Mouse (Mus musculus): ENCODE data around the gene Mdfic. TPM values are rescaled to one million over a fixed set of nuclear protein-coding genes. Genes with fewer than 3 reads are reported as not detected.

Gene Mdfic
- polyA plus RNA-seq, 1 experiment = not detected

DNA sequence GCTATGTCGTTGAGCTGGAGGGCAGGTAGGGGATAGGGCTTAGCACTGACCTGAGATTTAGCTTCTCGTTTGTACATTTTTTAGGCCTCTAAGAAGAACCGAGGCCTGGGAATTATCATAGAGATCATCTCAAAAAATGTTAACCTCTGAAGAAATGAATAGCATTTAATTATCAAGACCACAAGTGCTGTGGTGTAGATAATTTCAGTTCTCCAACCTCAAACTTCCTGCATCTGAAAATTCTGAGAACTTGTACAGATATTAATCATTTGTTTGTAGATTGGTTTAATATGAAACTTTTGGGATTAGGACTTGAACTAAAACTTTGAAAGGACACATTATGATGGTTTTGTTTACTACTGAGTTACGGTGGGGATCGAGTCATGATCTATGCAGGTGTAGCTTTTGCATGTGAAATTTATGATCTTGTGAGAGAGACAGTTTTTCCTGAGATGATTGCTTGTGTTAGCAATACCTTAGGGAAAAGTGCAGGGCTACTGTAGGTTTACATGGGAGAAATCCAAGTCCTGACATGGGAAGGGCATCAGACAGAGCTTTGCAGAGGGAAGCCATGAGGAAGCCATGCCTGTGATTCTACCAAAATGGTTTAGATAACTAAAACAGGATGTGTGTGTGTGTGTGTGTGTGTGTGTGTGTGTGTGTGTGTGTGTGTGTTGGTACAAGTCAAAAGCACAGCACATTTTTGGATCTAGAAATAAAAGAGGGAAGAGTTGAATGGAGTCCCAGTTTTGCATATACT, 27.1 kb downstream of the Mdfic start:
- Histone ChIP-seq H3K27ac (ENCODE audit: insufficient read depth, low read depth, low read length) (no peak overlapping the region), H3K4me3 (ENCODE audit: insufficient read depth, low read depth, low read length) (no peak overlapping the region), H3K4me1 (ENCODE audit: control insufficient read depth, insufficient read depth, low read length) (no peaks in the 10 kb centered on the region)
- WGBS = 96% methylated on average over 5 of the region's 5 CpGs
- TF ChIP-seq CTCF (IDR thresholded peaks at IDR 0.05; ENCODE audit: insufficient read depth, low read depth, low read length) = no peak
- no peak for TF ChIP-seq POLR2A (IDR thresholded peaks at IDR 0.05; ENCODE audit: insufficient read depth, low read depth, low read length)

GRCm38 (mm10) chr6:15748236-15748635, 27.8 kb downstream of the Mdfic start:
- H3K4me1 ChIP-seq (ENCODE audit: control insufficient read depth, insufficient read depth, low read length) = no peaks in the 10 kb centered on the region
- H3K27ac ChIP-seq (ENCODE audit: insufficient read depth, low read depth, low read length) = no peak overlapping the region
- 97% methylated on average over 1 of the region's 1 CpGs for WGBS
- H3K4me3 ChIP-seq (ENCODE audit: insufficient read depth, low read depth, low read length) = no peak overlapping the region
- TF ChIP-seq CTCF (IDR thresholded peaks at IDR 0.05; ENCODE audit: insufficient read depth, low read depth, low read length) (no peak), POLR2A (IDR thresholded peaks at IDR 0.05; ENCODE audit: insufficient read depth, low read depth, low read length) (no peak)

GRCm38 (mm10) chr6:15748943-15749342, 28.5 kb downstream of the Mdfic start:
- H3K27ac ChIP-seq (ENCODE audit: insufficient read depth, low read depth, low read length) = no peak overlapping the region
- H3K4me1 ChIP-seq (ENCODE audit: control insufficient read depth, insufficient read depth, low read length) = no peaks in the 10 kb centered on the region
- 97% methylated on average over 2 of the region's 2 CpGs for WGBS
- H3K4me3 ChIP-seq (ENCODE audit: insufficient read depth, low read depth, low read length) = no peak overlapping the region
- TF ChIP-seq POLR2A (IDR thresholded peaks at IDR 0.05; ENCODE audit: insufficient read depth, low read depth, low read length) = no peak
- no peak for TF ChIP-seq CTCF (IDR thresholded peaks at IDR 0.05; ENCODE audit: insufficient read depth, low read depth, low read length)

- WGBS = 86% methylated on average over 5 of the region's 5 CpGs
- no peak overlapping the region for H3K27ac ChIP-seq (ENCODE audit: insufficient read depth, low read depth, low read length)
- no peak for TF ChIP-seq POLR2A (IDR thresholded peaks at IDR 0.05; ENCODE audit: insufficient read depth, low read depth, low read length)
- no peak for TF ChIP-seq CTCF (IDR thresholded peaks at IDR 0.05; ENCODE audit: insufficient read depth, low read depth, low read length)
- no peak overlapping the region for H3K4me3 ChIP-seq (ENCODE audit: insufficient read depth, low read depth, low read length)
- no peaks in the 10 kb centered on the region for H3K4me1 ChIP-seq (ENCODE audit: control insufficient read depth, insufficient read depth, low read length)
Measured at GRCm38 (mm10) chr6:15750101-15750500, 29.6 kb downstream of the Mdfic start.

DNA sequence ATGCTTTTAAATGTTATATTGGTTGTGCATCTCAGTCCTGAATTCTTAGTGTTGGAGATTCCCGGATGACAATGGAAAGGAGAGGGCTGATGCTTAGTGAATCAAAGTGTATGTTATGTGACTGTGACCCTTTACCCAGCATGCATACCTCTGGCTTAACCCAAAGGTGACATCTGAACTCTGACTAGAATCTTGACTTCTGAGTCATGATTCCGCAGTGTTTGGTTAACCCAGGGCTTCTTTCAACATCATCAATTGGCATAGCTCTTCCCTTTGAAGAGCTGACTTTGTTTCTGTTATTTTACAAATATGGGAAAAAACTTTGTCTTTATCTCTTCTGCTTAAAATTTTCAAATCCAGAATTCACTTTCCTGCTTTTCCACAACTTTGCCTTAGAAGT, 30.9 kb downstream of the Mdfic start:
- Histone ChIP-seq H3K4me1 (ENCODE audit: control insufficient read depth, insufficient read depth, low read length) (no peaks in the 10 kb centered on the region), H3K27ac (ENCODE audit: insufficient read depth, low read depth, low read length) (no peak overlapping the region), H3K4me3 (ENCODE audit: insufficient read depth, low read depth, low read length) (no peak overlapping the region)
- 98% methylated on average over 2 of the region's 2 CpGs for WGBS
- no peak for TF ChIP-seq POLR2A (IDR thresholded peaks at IDR 0.05; ENCODE audit: insufficient read depth, low read depth, low read length)
- TF ChIP-seq CTCF (IDR thresholded peaks at IDR 0.05; ENCODE audit: insufficient read depth, low read depth, low read length) = no peak

DNA sequence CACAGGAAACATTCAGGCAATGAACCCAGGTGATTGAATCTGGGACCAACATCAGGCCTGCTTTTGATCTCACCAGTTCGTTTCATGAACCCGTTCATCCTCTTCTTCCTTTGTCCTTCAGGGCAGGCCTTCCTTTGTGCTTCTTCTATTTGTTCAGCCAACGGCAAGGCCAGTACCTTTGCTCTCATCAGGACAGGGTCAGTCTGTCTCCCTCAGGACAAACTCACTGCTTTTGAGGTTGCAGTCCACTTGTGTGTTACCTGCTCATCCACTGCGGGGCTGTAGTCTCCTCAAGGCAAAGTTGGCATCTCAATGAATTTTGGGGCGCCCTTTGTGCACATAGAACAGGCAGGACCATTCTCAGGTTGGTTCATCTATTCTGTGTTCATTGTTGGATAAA, 31.7 kb downstream of the Mdfic start:
- TF ChIP-seq POLR2A (IDR thresholded peaks at IDR 0.05; ENCODE audit: insufficient read depth, low read depth, low read length) (no peak), CTCF (IDR thresholded peaks at IDR 0.05; ENCODE audit: insufficient read depth, low read depth, low read length) (no peak)
- H3K4me1 ChIP-seq (ENCODE audit: control insufficient read depth, insufficient read depth, low read length) = no peaks in the 10 kb centered on the region
- 98% methylated on average over 5 of the region's 5 CpGs for WGBS
- no peak overlapping the region for H3K4me3 ChIP-seq (ENCODE audit: insufficient read depth, low read depth, low read length)
- no peak overlapping the region for H3K27ac ChIP-seq (ENCODE audit: insufficient read depth, low read depth, low read length)

- no peak for TF ChIP-seq CTCF (IDR thresholded peaks at IDR 0.05; ENCODE audit: insufficient read depth, low read depth, low read length)
- TF ChIP-seq POLR2A (IDR thresholded peaks at IDR 0.05; ENCODE audit: insufficient read depth, low read depth, low read length) = no peak
- no peak overlapping the region for H3K4me3 ChIP-seq (ENCODE audit: insufficient read depth, low read depth, low read length)
- no peaks in the 10 kb centered on the region for H3K4me1 ChIP-seq (ENCODE audit: control insufficient read depth, insufficient read depth, low read length)
- H3K27ac ChIP-seq (ENCODE audit: insufficient read depth, low read depth, low read length) = no peak overlapping the region
Measured at GRCm38 (mm10) chr6:15753208-15753607, 32.7 kb downstream of the Mdfic start.

DNA sequence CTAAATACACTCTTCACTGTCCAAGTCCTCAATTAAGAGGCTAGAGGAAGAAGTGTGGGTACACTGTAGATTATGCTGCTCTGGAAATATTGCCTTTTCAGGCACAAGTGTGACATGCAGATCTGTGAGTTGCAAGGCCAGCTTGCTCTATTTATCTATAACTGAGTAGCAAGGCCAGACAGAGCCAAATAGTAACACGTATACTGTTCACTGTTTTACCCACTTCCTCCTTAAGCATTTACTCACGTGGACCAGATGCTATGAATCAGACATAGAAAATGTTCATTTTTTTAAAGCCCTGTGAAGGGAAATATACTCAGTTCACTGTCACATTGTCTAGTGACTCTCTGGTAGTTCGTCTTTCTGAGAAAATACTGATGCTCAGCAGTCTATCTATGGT, 37.9 kb downstream of the Mdfic start:
- Histone ChIP-seq H3K27ac (ENCODE audit: insufficient read depth, low read depth, low read length) (no peak overlapping the region), H3K4me1 (ENCODE audit: control insufficient read depth, insufficient read depth, low read length) (no peaks in the 10 kb centered on the region), H3K4me3 (ENCODE audit: insufficient read depth, low read depth, low read length) (no peak overlapping the region)
- 85% methylated on average over 3 of the region's 3 CpGs for WGBS
- no peak for TF ChIP-seq CTCF (IDR thresholded peaks at IDR 0.05; ENCODE audit: insufficient read depth, low read depth, low read length)
- no peak for TF ChIP-seq POLR2A (IDR thresholded peaks at IDR 0.05; ENCODE audit: insufficient read depth, low read depth, low read length)

- TF ChIP-seq POLR2A (IDR thresholded peaks at IDR 0.05; ENCODE audit: insufficient read depth, low read depth, low read length) (no peak), CTCF (IDR thresholded peaks at IDR 0.05; ENCODE audit: insufficient read depth, low read depth, low read length) (no peak)
- WGBS = 63% methylated on average over 6 of the region's 6 CpGs
- H3K27ac ChIP-seq (ENCODE audit: insufficient read depth, low read depth, low read length) = no peak overlapping the region
- no peak overlapping the region for H3K4me3 ChIP-seq (ENCODE audit: insufficient read depth, low read depth, low read length)
- no peaks in the 10 kb centered on the region for H3K4me1 ChIP-seq (ENCODE audit: control insufficient read depth, insufficient read depth, low read length)
Measured at GRCm38 (mm10) chr6:15760750-15761149, 40.3 kb downstream of the Mdfic start.

All from olfactory bulb, adult 2 months (tissue).